Mouse (Mus musculus): ENCODE measurements around the gene Gm49450. TPM values are rescaled to one million over a fixed set of nuclear protein-coding genes. Genes with fewer than 3 reads are reported as not detected.

Gm49450 gene
- total RNA-seq (2021): not detected

DNA sequence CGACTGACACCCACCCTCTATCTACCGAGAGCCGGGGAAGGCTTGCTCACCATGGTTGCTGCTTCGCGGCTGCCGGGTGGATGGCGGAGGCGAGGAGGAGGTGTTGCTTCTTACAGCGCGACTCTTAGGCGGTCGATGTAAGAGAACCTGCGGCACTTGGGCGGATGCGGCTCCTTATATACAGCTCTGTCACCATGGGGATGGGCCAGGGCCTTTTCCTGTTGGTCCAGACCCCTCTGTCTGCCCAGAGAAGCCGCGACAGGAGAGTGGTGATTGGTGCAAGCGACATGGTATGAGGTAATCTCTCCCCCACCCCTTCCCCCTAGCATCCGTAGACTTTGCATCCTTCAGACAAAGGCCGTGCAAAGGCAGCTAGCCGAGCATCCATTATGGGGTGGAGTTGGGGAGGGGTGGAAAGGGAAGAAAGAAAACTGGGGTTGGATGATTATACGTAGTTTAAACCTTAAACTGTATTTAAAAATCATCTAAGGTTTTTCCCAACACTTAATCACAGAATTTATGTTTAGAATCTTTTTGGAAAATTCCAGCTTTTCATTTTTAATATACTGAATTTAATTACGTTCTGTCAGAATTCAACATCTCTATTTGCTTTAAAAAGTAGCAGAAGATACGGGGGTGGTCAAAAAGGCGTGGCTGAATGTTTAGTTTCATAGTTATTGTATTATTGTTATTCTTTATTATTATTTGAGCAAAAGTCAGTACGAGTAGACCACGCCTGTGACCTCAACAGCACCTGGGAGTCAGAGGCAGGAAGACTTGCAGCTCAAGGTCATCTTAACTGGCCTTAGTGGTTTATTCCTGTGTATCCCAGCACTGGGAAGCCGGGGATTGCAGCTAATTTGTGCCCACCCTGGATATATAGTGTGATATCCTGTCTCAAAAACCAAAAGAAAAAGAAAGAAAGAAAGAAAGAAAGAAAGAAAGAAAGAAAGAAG lies at the start of gene Gm49450, which contains the start of gene Tuba1a:
Gene Gm49450 (minus strand): TSS at position 151 of the 956 bp plus-strand sequence.
Gene Tuba1a (minus strand): TSS at position 303 of the 956 bp plus-strand sequence.
- intact Hi-C loops (cut with DNase I): loop anchor here (1.0 to 2.0 kb wide), 3 partner anchors 19 to 40 kb away; partner anchors contain the start of gene Tuba1b
- peak; percentile 94 to 95 for DNase-seq

DNA sequence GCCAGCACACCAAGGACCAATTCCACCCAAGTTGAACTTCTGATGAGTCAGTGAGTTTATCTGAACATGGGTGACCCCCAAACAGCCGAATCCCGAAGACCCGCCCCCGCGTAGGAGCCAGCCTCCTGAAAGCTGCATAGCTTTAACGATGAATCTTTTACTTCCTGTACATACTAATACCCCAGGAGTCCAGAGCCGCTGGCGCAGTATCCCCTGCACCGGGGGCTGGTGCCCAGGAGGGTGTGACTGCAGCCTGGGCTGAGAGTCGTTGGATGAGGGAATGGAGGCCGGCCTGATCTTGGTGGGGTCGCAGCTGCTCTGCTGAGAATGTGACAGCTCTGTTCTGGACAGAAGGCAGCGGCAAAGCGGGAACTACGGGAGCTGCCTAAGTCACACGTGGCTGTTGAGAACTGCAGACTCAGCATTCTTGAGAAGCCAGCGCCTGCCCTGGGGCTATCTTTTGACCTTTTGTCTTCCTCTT lies 48.1 kb upstream of the Gm49450 start:
- DNase-seq: peak; percentile 53 to 62

GRCm38 (mm10) chr15:99000535-99001283 lies 47.4 kb upstream of the Gm49450 start:
- peak; percentile 76 to 88 for DNase-seq
- intact Hi-C loops (cut with DNase I): no loop called here

More for the DNA sequence above, 48.1 kb upstream of the Gm49450 start:
- intact Hi-C loops (cut with DNase I): no loop called here

DNA sequence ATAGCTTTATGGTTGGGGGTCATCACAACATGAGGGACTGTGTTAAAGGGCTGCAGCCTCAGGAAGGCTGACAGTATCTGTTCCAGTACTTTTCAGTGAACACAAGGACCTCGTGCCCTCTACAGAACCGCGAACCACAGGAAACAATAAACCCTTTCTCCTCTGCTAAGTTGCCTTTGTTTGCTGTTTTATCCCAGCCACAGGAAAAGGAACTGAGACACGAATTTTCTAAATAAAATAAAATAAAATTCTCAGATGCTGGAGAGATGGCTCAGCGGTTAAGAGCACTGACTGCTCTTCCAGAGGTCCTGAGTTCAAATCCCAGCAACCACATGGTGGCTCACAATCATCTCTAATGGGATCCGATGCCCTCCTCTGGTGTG lies 45.4 kb upstream of the Gm49450 start:
- intact Hi-C loops (cut with DNase I): no loop called here
- DNase-seq: no peak

GRCm38 (mm10) chr15:98997938-98998774 lies 44.8 kb upstream of the Gm49450 start:
- peak; percentile 68 to 76 for DNase-seq
- intact Hi-C loops (cut with DNase I): loop anchor here (1.0 kb wide), 1 partner anchor 121 kb away; no protein-coding TSS in a partner anchor

GRCm38 (mm10) chr15:98996840-98997239 lies 43.5 kb upstream of the Gm49450 start:
- DNase-seq: no peak
- intact Hi-C loops (cut with DNase I): loop anchor here (1.0 kb wide), 1 partner anchor 120 kb away; no protein-coding TSS in a partner anchor

GRCm38 (mm10) chr15:98994957-98995520 lies 41.7 kb upstream of the Gm49450 start:
- intact Hi-C loops (cut with DNase I): loop anchor here (1.0 kb wide), 2 partner anchors 66 to 103 kb away; no protein-coding TSS in a partner anchor

GRCm38 (mm10) chr15:98993865-98994264 lies 40.5 kb upstream of the Gm49450 start:
- DNase-seq: peak; percentile 90 to 94
- intact Hi-C loops (cut with DNase I): loop anchor here (1.0 kb wide), 4 partner anchors 41 to 102 kb away; partner anchors contain the start of genes Gm49450, Tuba1a and Tuba1b

More at GRCm38 (mm10) chr15:98994957-98995520, 41.7 kb upstream of the Gm49450 start:
- DNase-seq: no peak

DNA sequence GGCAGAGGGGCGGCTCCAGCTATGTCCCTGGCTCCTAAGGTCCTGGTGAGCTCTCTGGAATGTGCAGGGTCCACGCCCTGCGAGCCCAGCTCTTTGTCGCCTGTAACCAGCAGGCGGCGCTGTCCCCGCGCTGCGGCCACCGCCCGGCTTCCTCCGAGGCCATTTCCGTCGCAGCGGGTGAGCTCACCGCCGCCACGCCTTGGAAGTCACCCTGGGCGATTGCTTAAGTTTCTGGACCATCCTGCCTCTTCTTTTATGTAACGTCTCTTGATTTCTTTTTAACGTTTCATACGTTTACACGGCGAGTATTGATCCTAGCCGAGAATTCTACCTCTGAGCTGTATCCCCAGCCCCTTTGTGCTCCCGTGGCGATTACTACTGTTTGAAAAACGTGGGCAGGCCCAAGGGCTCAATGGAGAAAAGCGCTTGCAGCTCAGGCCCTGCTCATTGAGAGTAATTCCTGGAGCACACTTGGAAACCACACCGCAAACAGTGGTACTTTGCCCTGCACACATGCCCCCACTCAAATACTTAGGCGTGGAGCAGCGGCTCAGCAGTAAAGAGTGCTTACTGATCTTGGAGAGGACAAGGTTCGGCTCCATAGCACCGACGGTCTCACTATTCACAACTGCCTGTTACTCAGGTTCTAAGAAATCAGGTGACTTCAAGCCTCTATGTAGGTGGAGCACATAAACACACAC lies 39.9 kb upstream of the Gm49450 start:
- intact Hi-C loops (cut with DNase I): loop anchor here (1.0 kb wide), 2 partner anchors 40 to 59 kb away; partner anchors contain the start of genes Gm49450, Tuba1a and Tuba1b
- DNase-seq: peak; percentile 98

- intact Hi-C loops (cut with DNase I): no loop called here
- DNase-seq: peak; percentile 69 to 76
Measured at GRCm38 (mm10) chr15:98992086-98992912, 38.9 kb upstream of the Gm49450 start.

DNA sequence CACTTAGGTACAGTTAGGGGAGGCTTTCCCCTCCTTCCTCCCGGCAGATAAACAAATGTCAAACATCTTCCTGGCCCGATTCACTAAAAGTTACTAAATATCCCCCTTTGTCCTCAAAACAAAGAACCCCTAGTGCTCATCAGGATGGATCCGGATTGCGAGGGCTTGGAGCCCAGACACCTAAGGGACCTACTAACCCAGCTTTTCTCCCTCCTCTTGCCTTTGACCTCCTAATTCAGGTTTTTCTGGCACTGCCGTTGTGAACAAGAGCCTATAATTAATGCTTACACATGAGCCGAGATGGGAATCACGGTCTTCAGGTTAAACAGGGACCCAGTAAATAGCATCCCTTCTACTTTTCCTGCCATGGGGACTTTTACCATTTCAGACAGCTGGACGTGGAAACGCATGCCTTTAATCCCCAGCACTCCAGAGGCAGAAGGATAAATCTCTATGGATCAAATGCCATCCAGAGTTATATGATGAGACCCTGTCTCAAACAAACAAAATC lies 38.2 kb upstream of the Gm49450 start:
- DNase-seq: no peak
- intact Hi-C loops (cut with DNase I): no loop called here

GRCm38 (mm10) chr15:98990669-98991539 lies 37.6 kb upstream of the Gm49450 start:
- intact Hi-C loops (cut with DNase I): no loop called here
- no peak for DNase-seq

DNA sequence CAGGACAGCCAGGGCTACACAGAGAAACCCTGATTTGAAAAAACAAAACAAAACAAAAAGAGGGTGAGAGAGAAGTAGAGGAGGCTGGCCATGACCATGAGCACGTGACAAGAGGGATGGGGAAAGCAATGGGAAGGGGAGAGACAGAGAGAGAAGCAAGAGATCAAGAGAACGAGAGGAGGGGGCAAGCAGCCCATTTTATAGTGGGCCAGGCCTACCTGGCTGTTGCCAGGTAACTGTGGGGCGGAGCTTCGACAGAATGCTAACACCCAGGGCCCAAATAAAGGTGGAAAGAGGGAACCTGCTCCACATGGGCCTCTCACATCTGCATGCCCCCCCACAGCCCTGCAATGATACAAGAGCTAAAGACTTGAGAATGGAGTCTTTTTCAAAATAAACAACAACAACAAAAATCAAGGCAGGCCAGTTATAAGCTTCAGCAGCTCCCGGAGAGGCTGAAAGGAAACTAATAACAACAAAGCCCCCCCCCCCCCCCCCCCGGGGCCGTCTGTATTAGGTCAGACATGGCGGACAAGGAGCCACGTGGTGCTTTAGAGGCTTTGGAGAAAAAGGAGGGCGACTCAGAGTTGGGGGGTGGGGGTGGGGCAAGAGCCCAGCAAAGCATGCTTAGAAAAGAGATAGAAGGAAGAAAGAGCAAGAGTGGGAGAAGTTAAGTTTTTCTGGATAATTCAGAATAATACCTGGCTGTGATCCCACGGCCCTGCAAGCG lies 36.5 kb upstream of the Gm49450 start:
- intact Hi-C loops (cut with DNase I): no loop called here
- DNase-seq: no peak

- no peak for DNase-seq
Measured at GRCm38 (mm10) chr15:98988787-98989186, 35.4 kb upstream of the Gm49450 start.

GRCm38 (mm10) chr15:98987661-98988181 lies 34.4 kb upstream of the Gm49450 start:
- intact Hi-C loops (cut with DNase I): no loop called here
- peak in 1 of 2 experiments; percentile 44 for DNase-seq

More at GRCm38 (mm10) chr15:98988787-98989186, 35.4 kb upstream of the Gm49450 start:
- intact Hi-C loops (cut with DNase I): no loop called here

Measured in heart, postnatal 10 days (tissue).